Mouse (Mus musculus): ENCODE data around the gene Smyd5.
A peak's percentile ranks its signal among the peaks of the same experiment; 100 is the strongest.

The Smyd5 gene

GRCm38 (mm10) chr6:85431842-85432431 is at the start of gene Smyd5:
Gene Smyd5 (plus strand): TSS chr6:85431989.
- DNase-seq, result peak; percentile 92

- no peak for DNase-seq
Observed at GRCm38 (mm10) chr6:85382791-85383190, 49.0 kb upstream of the Smyd5 start.

- no peak for DNase-seq
Observed at GRCm38 (mm10) chr6:85388608-85389007, 43.2 kb upstream of the Smyd5 start.

GRCm38 (mm10) chr6:85391803-85392202 is 40.0 kb upstream of the Smyd5 start:
- peak; percentile 87 for DNase-seq

- no peak for DNase-seq
Observed at GRCm38 (mm10) chr6:85395360-85395759, 36.4 kb upstream of the Smyd5 start.

GRCm38 (mm10) chr6:85397165-85397564 is 34.6 kb upstream of the Smyd5 start:
- peak; percentile 65 for DNase-seq

GRCm38 (mm10) chr6:85399715-85400114 is 32.1 kb upstream of the Smyd5 start:
- DNase-seq, result no peak

GRCm38 (mm10) chr6:85402613-85403012 is 29.2 kb upstream of the Smyd5 start:
- peak; percentile 32 for DNase-seq

GRCm38 (mm10) chr6:85403039-85403438 is 28.8 kb upstream of the Smyd5 start:
- no peak for DNase-seq

GRCm38 (mm10) chr6:85409003-85409402 is 22.8 kb upstream of the Smyd5 start:
- no peak for DNase-seq

GRCm38 (mm10) chr6:85410771-85411273 is 21.0 kb upstream of the Smyd5 start:
- peak; percentile 81 for DNase-seq

GRCm38 (mm10) chr6:85415829-85416228 is 16.0 kb upstream of the Smyd5 start:
- DNase-seq, result peak; percentile 67

GRCm38 (mm10) chr6:85419150-85419549 is 12.6 kb upstream of the Smyd5 start:
- DNase-seq, result peak; percentile 51

- DNase-seq, result no peak
Observed at GRCm38 (mm10) chr6:85423836-85424379, 7.9 kb upstream of the Smyd5 start, which contains the start of gene Noto. Gene Noto (plus strand): TSS chr6:85423886.

- DNase-seq, result no peak
Observed at GRCm38 (mm10) chr6:85431274-85431841, 431 bp upstream of the Smyd5 start.

- peak; percentile 39 for DNase-seq
Observed at GRCm38 (mm10) chr6:85433865-85434264, 2.1 kb downstream of the Smyd5 start.

- no peak for DNase-seq
Observed at GRCm38 (mm10) chr6:85436204-85436603, 4.4 kb downstream of the Smyd5 start.

- no peak for DNase-seq
Observed at GRCm38 (mm10) chr6:85436631-85437030, 4.8 kb downstream of the Smyd5 start.

GRCm38 (mm10) chr6:85441142-85441541 is 9.4 kb downstream of the Smyd5 start:
- DNase-seq, result no peak

- DNase-seq, result no peak
Observed at GRCm38 (mm10) chr6:85443488-85444233, 11.9 kb downstream of the Smyd5 start.

GRCm38 (mm10) chr6:85444266-85444965 is 12.6 kb downstream of the Smyd5 start:
- DNase-seq, result no peak

- DNase-seq, result no peak
Observed at GRCm38 (mm10) chr6:85445286-85445685, 13.5 kb downstream of the Smyd5 start.

- no peak for DNase-seq
Observed at GRCm38 (mm10) chr6:85447351-85447750, 15.6 kb downstream of the Smyd5 start.

All from lung, postnatal 36 days (tissue).